Mouse (Mus musculus): ENCODE results near the gene Ptn. TPM values are rescaled to one million over a fixed set of nuclear protein-coding genes. Genes with fewer than 3 reads are reported as not detected.

The Ptn gene
- polyA plus RNA-seq, 1 experiment from 2014 or later = 11.5 TPM

DNA sequence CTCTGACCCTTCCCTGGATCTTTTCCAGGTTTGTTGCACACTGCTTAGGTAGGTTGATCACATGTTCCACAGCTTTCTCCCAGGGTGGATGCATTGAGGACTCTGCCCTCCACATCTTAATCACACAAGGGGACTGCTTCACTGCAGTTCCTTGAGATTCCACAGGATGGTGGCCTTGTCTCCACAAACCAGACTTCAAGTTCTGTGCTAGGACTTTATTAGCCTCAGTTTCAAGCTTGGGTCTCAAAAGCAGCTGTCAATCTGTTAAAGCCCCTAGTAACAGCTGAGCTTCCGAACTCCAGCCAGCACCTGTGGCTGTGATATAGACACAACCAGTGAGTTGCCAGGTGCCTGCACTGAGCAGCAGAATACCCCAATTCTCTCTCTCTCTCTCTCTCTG lies 118.5 kb downstream of the Ptn start:
- no peaks in the 10 kb centered on the region for H3K36me3 ChIP-seq (ENCODE audit: control insufficient read depth, insufficient read depth)
- no peaks in the 10 kb centered on the region for H3K27me3 ChIP-seq (ENCODE audit: control insufficient read depth, insufficient read depth, low read depth, low read length)
- ATAC-seq (ENCODE audit: low read depth) = no peak
- no peaks in the 10 kb centered on the region for H3K4me1 ChIP-seq (ENCODE audit: control insufficient read depth, low read depth, low read length)
- H3K4me3 ChIP-seq (ENCODE audit: low read depth, low read length) = no peak overlapping the region
- WGBS (ENCODE audit: insufficient replicate concordance) = 33% methylated on average over 1 of the region's 1 CpGs
- H3K27ac ChIP-seq (ENCODE audit: low read length) = no peak overlapping the region
- H3K4me2 ChIP-seq (ENCODE audit: low read depth, low read length) = no peak overlapping the region
- H3K9ac ChIP-seq (ENCODE audit: low read depth, low read length) = no peak overlapping the region
- H3K9me3 ChIP-seq (replicated peaks; ENCODE audit: control insufficient read depth, low read length) = no peaks in the 10 kb centered on the region

DNA sequence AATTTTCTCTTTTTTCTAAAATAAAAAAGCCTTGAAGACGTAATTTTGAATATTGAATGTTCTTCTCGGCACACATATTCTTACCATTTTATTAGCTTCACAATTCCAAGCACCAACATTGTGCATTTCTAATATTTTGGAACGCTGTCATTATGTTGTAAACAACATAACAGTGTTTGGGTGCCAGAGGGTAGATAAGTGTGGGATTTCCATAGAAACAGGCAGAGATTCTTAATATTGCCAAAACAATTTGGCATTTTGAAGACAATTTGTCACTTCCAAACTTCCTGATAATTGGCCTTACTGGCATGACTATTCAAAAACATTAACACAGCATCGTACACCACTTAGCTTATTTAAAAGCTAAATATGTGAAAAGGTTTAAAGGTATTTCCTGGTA lies 119.1 kb downstream of the Ptn start:
- H3K9me3 ChIP-seq (replicated peaks; ENCODE audit: control insufficient read depth, low read length) = no peaks in the 10 kb centered on the region
- H3K4me2 ChIP-seq (ENCODE audit: low read depth, low read length) = no peak overlapping the region
- H3K27ac ChIP-seq (ENCODE audit: low read length) = no peak overlapping the region
- H3K36me3 ChIP-seq (ENCODE audit: control insufficient read depth, insufficient read depth) = no peaks in the 10 kb centered on the region
- 62% methylated on average over 4 of the region's 4 CpGs for WGBS (ENCODE audit: insufficient replicate concordance)
- H3K4me1 ChIP-seq (ENCODE audit: control insufficient read depth, low read depth, low read length) = no peaks in the 10 kb centered on the region
- ATAC-seq (ENCODE audit: low read depth) = no peak
- no peak overlapping the region for H3K4me3 ChIP-seq (ENCODE audit: low read depth, low read length)
- H3K9ac ChIP-seq (ENCODE audit: low read depth, low read length) = no peak overlapping the region
- no peaks in the 10 kb centered on the region for H3K27me3 ChIP-seq (ENCODE audit: control insufficient read depth, insufficient read depth, low read depth, low read length)

DNA sequence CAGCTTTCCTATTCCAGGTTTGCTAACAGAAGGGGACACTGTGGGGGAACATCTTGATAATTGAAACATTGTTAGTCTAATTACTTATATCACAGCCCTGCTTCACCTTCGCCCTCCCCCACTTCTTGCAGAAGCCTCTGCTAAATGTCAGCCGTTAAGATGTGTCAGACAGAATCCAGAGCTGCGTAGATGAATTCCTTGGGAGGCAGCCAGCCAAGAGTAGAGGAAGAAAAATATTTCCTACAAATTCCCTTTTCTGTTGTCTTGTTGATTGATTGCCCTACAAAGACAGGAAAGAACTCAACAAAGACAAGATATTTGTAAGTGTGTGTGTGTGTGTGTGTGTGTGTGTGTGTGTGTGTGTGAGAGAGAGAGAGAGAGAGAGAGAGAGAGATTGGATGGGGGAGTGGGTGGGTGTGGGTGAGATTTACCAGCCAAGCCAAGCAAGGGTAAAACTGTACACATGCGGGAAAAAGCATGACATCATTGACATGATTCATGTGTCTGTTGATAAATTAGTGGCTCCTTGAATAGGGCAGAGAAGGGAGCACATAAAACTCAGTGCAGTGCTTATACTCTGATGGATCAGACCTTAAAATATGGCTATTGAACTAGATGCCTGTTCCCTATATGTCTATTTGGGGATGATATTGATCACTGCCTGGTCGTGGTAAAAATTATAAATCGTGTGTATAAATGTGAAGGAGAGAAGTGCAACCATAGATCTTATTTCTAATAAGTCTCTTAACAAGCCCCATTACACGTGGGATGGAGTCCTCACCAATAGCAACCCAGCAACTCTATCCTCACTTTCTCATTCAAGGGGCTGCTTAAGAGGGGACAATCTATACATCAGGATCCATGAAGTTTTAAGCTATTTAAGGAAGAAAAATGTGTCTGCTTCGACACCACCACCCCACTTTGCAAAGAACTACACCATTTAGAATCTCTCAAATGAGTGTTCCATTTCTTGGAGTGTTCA lies 133.0 kb downstream of the Ptn start:
- Histone ChIP-seq H3K27me3 (ENCODE audit: control insufficient read depth, insufficient read depth, low read depth, low read length) (no peaks in the 10 kb centered on the region), H3K36me3 (ENCODE audit: control insufficient read depth, insufficient read depth) (no peaks in the 10 kb centered on the region), H3K4me2 (ENCODE audit: low read depth, low read length) (no peak overlapping the region), H3K9me3 (replicated peaks; ENCODE audit: control insufficient read depth, low read length) (no peaks in the 10 kb centered on the region), H3K4me3 (ENCODE audit: low read depth, low read length) (no peak overlapping the region), H3K9ac (ENCODE audit: low read depth, low read length) (no peak overlapping the region), H3K27ac (ENCODE audit: low read length) (no peak overlapping the region), H3K4me1 (ENCODE audit: control insufficient read depth, low read depth, low read length) (no peaks in the 10 kb centered on the region)
- ATAC-seq (ENCODE audit: low read depth) = no peak
- 43% methylated on average over 8 of the region's 8 CpGs for WGBS (ENCODE audit: insufficient replicate concordance)

DNA sequence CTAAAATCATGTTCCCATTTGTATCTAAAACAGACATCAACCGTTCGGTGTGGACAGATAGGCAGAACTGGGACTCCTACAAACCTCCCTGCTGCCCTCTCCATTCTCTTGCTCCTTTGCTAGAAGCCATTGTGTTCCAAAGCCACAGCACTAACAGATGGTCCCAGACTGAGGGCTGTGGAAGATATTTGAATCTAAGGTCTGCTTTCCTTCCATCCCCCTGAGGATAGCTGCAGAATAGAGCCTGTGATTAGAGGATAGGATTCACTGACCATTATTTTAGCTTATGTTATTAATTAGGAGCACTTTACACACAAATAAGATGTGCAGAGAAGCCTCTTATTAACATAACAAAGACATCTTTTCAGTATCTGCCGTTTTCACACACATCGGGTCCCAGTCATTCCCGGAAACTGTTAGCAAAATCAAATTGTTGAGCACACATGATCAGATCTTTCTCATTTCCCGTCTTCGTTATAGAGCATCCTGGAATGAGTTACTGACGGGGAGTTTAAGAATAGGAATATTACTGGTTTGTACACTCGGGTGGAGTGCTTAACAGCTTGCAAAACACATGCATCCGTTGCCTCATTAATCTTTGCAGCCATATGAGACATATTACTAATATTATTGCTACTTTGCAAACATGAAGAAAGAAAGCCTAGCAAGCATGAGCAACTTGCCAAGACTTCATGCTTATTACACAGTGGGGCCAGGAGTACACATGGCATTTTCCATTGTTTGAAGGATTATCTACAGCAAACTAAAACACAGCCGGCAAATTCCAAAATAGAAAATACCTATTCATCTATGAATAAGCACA lies 137.4 kb downstream of the Ptn start:
- no peak for ATAC-seq (ENCODE audit: low read depth)
- Histone ChIP-seq H3K27ac (ENCODE audit: low read length) (no peak overlapping the region), H3K4me1 (ENCODE audit: control insufficient read depth, low read depth, low read length) (no peaks in the 10 kb centered on the region), H3K36me3 (ENCODE audit: control insufficient read depth, insufficient read depth) (no peaks in the 10 kb centered on the region), H3K4me3 (ENCODE audit: low read depth, low read length) (no peak overlapping the region), H3K27me3 (ENCODE audit: control insufficient read depth, insufficient read depth, low read depth, low read length) (no peaks in the 10 kb centered on the region), H3K4me2 (ENCODE audit: low read depth, low read length) (no peak overlapping the region), H3K9ac (ENCODE audit: low read depth, low read length) (no peak overlapping the region), H3K9me3 (replicated peaks; ENCODE audit: control insufficient read depth, low read length) (no peaks in the 10 kb centered on the region)
- 70% methylated on average over 11 of the region's 11 CpGs for WGBS (ENCODE audit: insufficient replicate concordance)

DNA sequence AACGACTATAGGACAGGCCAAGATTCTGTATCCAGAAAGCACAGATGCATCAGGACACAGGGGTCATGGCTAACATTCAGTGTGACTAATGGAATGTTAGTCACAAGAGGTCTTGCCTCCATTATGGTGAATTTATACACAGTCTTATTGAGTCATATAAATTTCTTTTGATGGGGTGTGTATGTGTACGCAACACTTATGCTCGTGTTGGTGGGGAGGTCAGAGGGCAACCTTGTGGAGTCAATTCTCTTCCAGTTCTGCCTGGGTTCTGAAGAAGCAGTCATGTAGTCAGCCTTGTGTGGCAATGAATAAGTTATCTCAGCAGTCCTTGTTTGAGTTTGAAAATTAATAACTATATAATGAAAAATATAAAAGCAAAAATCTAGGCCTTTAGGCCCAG lies 138.7 kb downstream of the Ptn start:
- no peak overlapping the region for H3K9ac ChIP-seq (ENCODE audit: low read depth, low read length)
- no peak overlapping the region for H3K27ac ChIP-seq (ENCODE audit: low read length)
- ATAC-seq (ENCODE audit: low read depth) = no peak
- WGBS (ENCODE audit: insufficient replicate concordance) = 70% methylated on average over 3 of the region's 3 CpGs
- no peaks in the 10 kb centered on the region for H3K27me3 ChIP-seq (ENCODE audit: control insufficient read depth, insufficient read depth, low read depth, low read length)
- no peaks in the 10 kb centered on the region for H3K4me1 ChIP-seq (ENCODE audit: control insufficient read depth, low read depth, low read length)
- H3K9me3 ChIP-seq (replicated peaks; ENCODE audit: control insufficient read depth, low read length) = no peaks in the 10 kb centered on the region
- no peaks in the 10 kb centered on the region for H3K36me3 ChIP-seq (ENCODE audit: control insufficient read depth, insufficient read depth)
- H3K4me3 ChIP-seq (ENCODE audit: low read depth, low read length) = no peak overlapping the region
- H3K4me2 ChIP-seq (ENCODE audit: low read depth, low read length) = no peak overlapping the region

Small RNA genes lying within 50 kb of the gene (microRNA-seq; reads per million reads assigned to microRNA genes)
- not detected for gene Gm25111
